Mouse (Mus musculus) hindbrain, embryonic 15.5 days (tissue): ENCODE measurements at regions not wholly inside any gene's neighbourhood (a gene's known extent, or its start where the extent isn't known, plus 50 kb on each side); places are given as distances from the start of the nearest gene placed in this dataset.
A peak's percentile ranks its signal among the peaks of the same experiment; 100 is the strongest.

Experiments
- ATAC-seq: fragments of 200-750 bp; cut with Nextera tagmentation; 2 replicates; pipeline ENCODE4 v1.8.0; 2017; ENCODE audit warnings: low read depth, moderate number of reproducible peaks, moderate TSS enrichment; ENCODE audit not compliant: low FRiP score
- H3K27ac ChIP-seq: fragments of 300-500 bp; sonication (generic); replicated peaks from 2 replicates; pipeline ENCODE4 v1.5.1; 2015; ENCODE audit warnings: mild to moderate bottlenecking, inconsistent platforms
- H3K27me3 ChIP-seq: fragments of 300-500 bp; sonication (generic); 2 replicates; pipeline ENCODE4 v1.6.1; 2015; ENCODE audit warnings: control low read depth, inconsistent platforms
- H3K36me3 ChIP-seq: fragments of 300-500 bp; sonication (generic); 2 replicates; pipeline ENCODE4 v1.6.1; 2015; ENCODE audit warnings: control low read depth, inconsistent platforms
- H3K4me1 ChIP-seq: fragments of 300-500 bp; sonication (generic); replicated peaks from 2 replicates; pipeline ENCODE4 v1.6.1; 2015; ENCODE audit warnings: control low read depth, inconsistent platforms
- H3K4me2 ChIP-seq: fragments of 300-500 bp; sonication (generic); 2 replicates; pipeline ENCODE4 v1.6.1; 2015; ENCODE audit warnings: moderate library complexity, mild to moderate bottlenecking, inconsistent platforms
- H3K4me3 ChIP-seq: fragments of 300-500 bp; sonication (generic); 2 replicates; pipeline ENCODE4 v1.5.1; 2015; ENCODE audit warnings: mild to moderate bottlenecking, inconsistent platforms
- H3K9ac ChIP-seq: fragments of 300-500 bp; sonication (generic); 2 replicates; pipeline ENCODE4 v1.6.1; 2015; ENCODE audit warnings: inconsistent platforms
- H3K9me3 ChIP-seq: fragments of 300-500 bp; sonication (generic); 2 replicates; pipeline ENCODE4 v1.6.1; 2016; ENCODE audit warnings: control low read depth, inconsistent platforms
- WGBS: fragments of 180-500 bp; shearing (Covaris S2); methylation state at CpG from one replicate; pipeline ENCODE4 v1.1.7; 2015; 5-methylcytosine and 5-hydroxymethylcytosine counted together

GRCm38 (mm10) chr7:115020023-115020422 lies 276.5 kb downstream of the Insc start:
- H3K4me1 ChIP-seq = no peaks in the 10 kb centered on the region
- no peak for ATAC-seq
- no peaks in the 10 kb centered on the region for H3K36me3 ChIP-seq
- no peak overlapping the region for H3K4me3 ChIP-seq
- H3K27ac ChIP-seq = no peak overlapping the region
- 71% methylated on average over 3 of the region's 3 CpGs for WGBS
- H3K27me3 ChIP-seq = no peaks in the 10 kb centered on the region
- H3K9ac ChIP-seq = no peak overlapping the region
- no peaks in the 10 kb centered on the region for H3K9me3 ChIP-seq
- no peak overlapping the region for H3K4me2 ChIP-seq

- H3K4me2 ChIP-seq = no peak overlapping the region
- H3K4me1 ChIP-seq = no peaks in the 10 kb centered on the region
- no peaks in the 10 kb centered on the region for H3K36me3 ChIP-seq
- H3K9ac ChIP-seq = no peak overlapping the region
- no peaks in the 10 kb centered on the region for H3K9me3 ChIP-seq
- no peak for ATAC-seq
- no peaks in the 10 kb centered on the region for H3K27me3 ChIP-seq
- H3K27ac ChIP-seq = no peak overlapping the region
- no peak overlapping the region for H3K4me3 ChIP-seq
- 74% methylated on average over 2 of the region's 2 CpGs for WGBS
Observed at GRCm38 (mm10) chr7:115025803-115026202, 282.3 kb downstream of the Insc start.

- no peaks in the 10 kb centered on the region for H3K4me1 ChIP-seq
- no peak for ATAC-seq
- no peaks in the 10 kb centered on the region for H3K36me3 ChIP-seq
- no peaks in the 10 kb centered on the region for H3K27me3 ChIP-seq
- H3K4me3 ChIP-seq = no peak overlapping the region
- no peak overlapping the region for H3K9ac ChIP-seq
- H3K9me3 ChIP-seq = no peaks in the 10 kb centered on the region
- no peak overlapping the region for H3K27ac ChIP-seq
- 100% methylated on average over 1 of the region's 1 CpGs for WGBS
- H3K4me2 ChIP-seq = no peak overlapping the region
Observed at GRCm38 (mm10) chr7:115027685-115028084, 284.2 kb downstream of the Insc start.

GRCm38 (mm10) chr7:115033987-115034386 lies 290.5 kb downstream of the Insc start:
- WGBS = 79% methylated on average over 4 of the region's 4 CpGs
- ATAC-seq = no peak
- no peaks in the 10 kb centered on the region for H3K27me3 ChIP-seq
- no peaks in the 10 kb centered on the region for H3K9me3 ChIP-seq
- H3K4me3 ChIP-seq = no peak overlapping the region
- no peak overlapping the region for H3K4me2 ChIP-seq
- no peak overlapping the region for H3K27ac ChIP-seq
- no peak overlapping the region for H3K9ac ChIP-seq
- H3K4me1 ChIP-seq = no peaks in the 10 kb centered on the region
- H3K36me3 ChIP-seq = no peaks in the 10 kb centered on the region

- Histone ChIP-seq H3K9ac (no peak overlapping the region), H3K27me3 (peaks cover 33% of the 10 kb centered on the region), H3K4me2 (no peak overlapping the region), H3K4me3 (no peak overlapping the region), H3K4me1 (peaks cover 9% of the 10 kb centered on the region; the same call in 1 of the 2 replicates), H3K36me3 (no peaks in the 10 kb centered on the region), H3K9me3 (no peaks in the 10 kb centered on the region), H3K27ac (no peak overlapping the region)
- no peak for ATAC-seq
Observed at GRCm38 (mm10) chr7:115055527-115055926, 312.0 kb downstream of the Insc start.

GRCm38 (mm10) chr7:115056992-115057645 lies 313.6 kb downstream of the Insc start:
- H3K36me3 ChIP-seq = no peaks in the 10 kb centered on the region
- WGBS = 16% methylated on average over 3 of the region's 3 CpGs
- H3K4me1 ChIP-seq = peaks cover 9% of the 10 kb centered on the region; the same call in 1 of the 2 replicates
- no peak overlapping the region for H3K4me2 ChIP-seq
- ATAC-seq = peak; percentile 45; the same call in 1 of the 2 replicates
- H3K27ac ChIP-seq = no peak overlapping the region
- no peak overlapping the region for H3K9ac ChIP-seq
- no peak overlapping the region for H3K4me3 ChIP-seq
- peaks cover 41% of the 10 kb centered on the region for H3K27me3 ChIP-seq
- H3K9me3 ChIP-seq = no peaks in the 10 kb centered on the region

GRCm38 (mm10) chr7:115057736-115058135 lies 314.2 kb downstream of the Insc start:
- H3K36me3 ChIP-seq = no peaks in the 10 kb centered on the region
- H3K9me3 ChIP-seq = no peaks in the 10 kb centered on the region
- H3K27me3 ChIP-seq = peaks cover 47% of the 10 kb centered on the region
- H3K27ac ChIP-seq = no peak overlapping the region
- H3K4me2 ChIP-seq = no peak overlapping the region
- H3K4me3 ChIP-seq = no peak overlapping the region
- H3K9ac ChIP-seq = no peak overlapping the region
- ATAC-seq = no peak
- H3K4me1 ChIP-seq = peaks cover 9% of the 10 kb centered on the region; the same call in 1 of the 2 replicates
- 15% methylated on average over 3 of the region's 3 CpGs for WGBS

- Histone ChIP-seq H3K27ac (no peak overlapping the region), H3K9ac (no peak overlapping the region), H3K27me3 (peaks cover 66% of the 10 kb centered on the region), H3K4me1 (peaks cover 9% of the 10 kb centered on the region; the same call in 1 of the 2 replicates), H3K4me2 (no peak overlapping the region), H3K9me3 (no peaks in the 10 kb centered on the region), H3K36me3 (no peaks in the 10 kb centered on the region), H3K4me3 (no peak overlapping the region)
- ATAC-seq = no peak
- WGBS = 38% methylated on average over 5 of the region's 5 CpGs
Observed at GRCm38 (mm10) chr7:115060171-115060570, 316.7 kb downstream of the Insc start.

- Histone ChIP-seq H3K4me2 (no peak overlapping the region), H3K36me3 (no peaks in the 10 kb centered on the region), H3K9ac (no peak overlapping the region), H3K27me3 (peaks cover 72% of the 10 kb centered on the region), H3K27ac (no peak overlapping the region), H3K4me1 (0 out of 2 replicates have a peak, but pooled peaks cover under 1% of the 10 kb centered on the region), H3K9me3 (no peaks in the 10 kb centered on the region), H3K4me3 (no peak overlapping the region)
- WGBS = 68% methylated on average over 3 of the region's 3 CpGs
- ATAC-seq = no peak
Observed at GRCm38 (mm10) chr7:115062817-115063216, 319.3 kb downstream of the Insc start.

- Histone ChIP-seq H3K9me3 (no peaks in the 10 kb centered on the region), H3K27me3 (peaks cover 38% of the 10 kb centered on the region), H3K36me3 (no peaks in the 10 kb centered on the region), H3K4me1 (no peaks in the 10 kb centered on the region), H3K9ac (no peak overlapping the region), H3K27ac (no peak overlapping the region), H3K4me3 (no peak overlapping the region), H3K4me2 (no peak overlapping the region)
- ATAC-seq = no peak
- WGBS = 94% methylated on average over 2 of the region's 2 CpGs
Observed at GRCm38 (mm10) chr7:115067641-115068040, 324.1 kb downstream of the Insc start.

- Histone ChIP-seq H3K27ac (no peak overlapping the region), H3K4me1 (no peaks in the 10 kb centered on the region), H3K9me3 (no peaks in the 10 kb centered on the region), H3K36me3 (no peaks in the 10 kb centered on the region), H3K4me2 (no peak overlapping the region), H3K27me3 (0 out of 2 replicates have a peak, but pooled peaks cover 4% of the 10 kb centered on the region), H3K9ac (no peak overlapping the region), H3K4me3 (no peak overlapping the region)
- ATAC-seq = no peak
- WGBS = 75% methylated on average over 2 of the region's 2 CpGs
Observed at GRCm38 (mm10) chr7:115073406-115073805, 329.9 kb downstream of the Insc start.

- Histone ChIP-seq H3K36me3 (no peaks in the 10 kb centered on the region), H3K9ac (no peak overlapping the region), H3K27me3 (0 out of 2 replicates have a peak, but pooled peaks cover 2% of the 10 kb centered on the region), H3K9me3 (no peaks in the 10 kb centered on the region), H3K4me1 (no peaks in the 10 kb centered on the region), H3K4me2 (no peak overlapping the region), H3K4me3 (no peak overlapping the region), H3K27ac (no peak overlapping the region)
- ATAC-seq = no peak
- 90% methylated on average over 4 of the region's 4 CpGs for WGBS
Observed at GRCm38 (mm10) chr7:115076781-115077180, 333.3 kb downstream of the Insc start.
